Mouse (Mus musculus): ENCODE data around the gene Samd10.

DNA sequence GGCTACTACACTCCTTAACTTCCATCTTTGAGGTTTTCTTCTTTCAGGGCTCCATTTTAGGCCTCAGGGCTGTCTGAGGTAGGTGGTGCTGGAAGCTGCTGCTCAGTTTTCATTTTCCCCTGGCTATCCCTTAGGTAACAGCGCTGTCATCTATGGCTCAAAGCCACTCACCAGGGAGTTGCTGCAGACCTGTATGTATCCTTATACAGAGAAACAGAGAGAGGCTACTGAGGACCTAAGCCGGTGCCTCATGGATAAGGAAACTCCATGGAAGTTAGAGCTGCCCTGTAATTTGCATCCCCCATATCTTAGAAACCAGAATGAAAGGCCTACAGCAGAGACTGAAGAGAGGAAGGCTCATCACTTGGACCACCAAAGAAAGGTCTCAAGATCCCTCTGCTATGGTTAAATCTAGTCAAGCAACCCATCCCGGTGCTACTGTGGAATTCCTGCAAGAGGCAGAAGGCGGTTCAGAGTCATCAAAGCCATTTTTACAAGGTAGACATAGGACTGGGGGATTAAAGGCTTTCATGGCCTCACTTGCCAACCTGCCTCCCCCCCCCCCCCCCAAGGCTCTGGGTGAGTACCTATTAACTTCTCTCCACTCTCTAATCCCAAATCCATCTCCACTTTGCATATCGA lies 18.8 kb downstream of the Samd10 start:
- TF ChIP-seq CTCF (IDR thresholded peaks at IDR 0.05; ENCODE audit: low read depth) (no peak), EP300 (IDR thresholded peaks at IDR 0.05; ENCODE audit: low read depth) (0 out of 2 replicates have a peak, but pooled peaks have one; percentile 10)
